Mouse (Mus musculus) intestine, embryonic 14.5 days (tissue): ENCODE results near the gene Zfp472. TPM values are rescaled to one million over a fixed set of nuclear protein-coding genes. Genes with fewer than 3 reads are reported as not detected.
A peak's percentile ranks its signal among the peaks of the same experiment; 100 is the strongest.

Experiments used
- ATAC-seq: fragments of 200-750 bp; cut with Nextera tagmentation; replicated peaks from 2 replicates; pipeline ENCODE4 v1.8.0; 2017; ENCODE audit warnings: low read depth, moderate number of reproducible peaks, moderate TSS enrichment, moderate library complexity; ENCODE audit not compliant: low FRiP score, low TSS enrichment
- DNase-seq: peaks from one replicate; pipeline ENCODE4 v3.0.0-alpha.2; 2018; ENCODE audit warnings: low spot score
- H3K27ac ChIP-seq: fragments of 300-500 bp; sonication (generic); 2 replicates; pipeline ENCODE4 v1.5.1; 2014; ENCODE audit warnings: low read depth, mild to moderate bottlenecking, control low read depth
- H3K27me3 ChIP-seq: fragments of 300-500 bp; sonication (generic); replicated peaks from 2 replicates; pipeline ENCODE4 v1.6.1; 2014; ENCODE audit warnings: low read length, control low read depth; ENCODE audit not compliant: control insufficient read depth, insufficient read depth
- H3K36me3 ChIP-seq: fragments of 300-500 bp; sonication (generic); 2 replicates; pipeline ENCODE4 v1.6.1; 2014; ENCODE audit warnings: low read length, control low read depth; ENCODE audit not compliant: control insufficient read depth, insufficient read depth
- H3K4me1 ChIP-seq: fragments of 300-500 bp; sonication (generic); replicated peaks from 2 replicates; pipeline ENCODE4 v1.6.1; 2014; ENCODE audit warnings: low read length, control low read depth, mixed read lengths; ENCODE audit not compliant: control insufficient read depth, insufficient read depth
- H3K4me2 ChIP-seq: fragments of 300-500 bp; sonication (generic); 2 replicates; pipeline ENCODE4 v1.6.1; 2014; ENCODE audit warnings: low read length
- H3K4me3 ChIP-seq: fragments of 300-500 bp; sonication (generic); 2 replicates; pipeline ENCODE4 v1.5.1; 2014; ENCODE audit warnings: low read depth, low read length, control low read depth, mixed read lengths
- H3K9ac ChIP-seq: fragments of 300-500 bp; sonication (generic); 2 replicates; pipeline ENCODE4 v1.6.1; 2014; ENCODE audit warnings: mild to moderate bottlenecking, low read length
- H3K9me3 ChIP-seq: fragments of 300-500 bp; sonication (generic); 2 replicates; pipeline ENCODE4 v1.6.1; 2016; ENCODE audit warnings: low read length, control low read depth; ENCODE audit not compliant: control insufficient read depth
- WGBS: fragments of 180-500 bp; shearing (Covaris S2); extraction: QIAGEN DNeasy Blood & Tissue Kit; methylation state at CpG from one replicate; pipeline ENCODE4 v1.1.7; 2014; 5-methylcytosine and 5-hydroxymethylcytosine counted together
- polyA plus RNA-seq: library from polyadenylated mRNA; unstranded; fragments of >200 nt; fragmentation: Nextera tagmentation; extraction: Ambion mirVana; gene quantifications from 2 replicates; pipeline ENCODE4 v1.2.1, GENCODE M21; 2014

The Zfp472 gene
- polyA plus RNA-seq, 1 experiment from 2014 or later: 13.1 TPM

DNA sequence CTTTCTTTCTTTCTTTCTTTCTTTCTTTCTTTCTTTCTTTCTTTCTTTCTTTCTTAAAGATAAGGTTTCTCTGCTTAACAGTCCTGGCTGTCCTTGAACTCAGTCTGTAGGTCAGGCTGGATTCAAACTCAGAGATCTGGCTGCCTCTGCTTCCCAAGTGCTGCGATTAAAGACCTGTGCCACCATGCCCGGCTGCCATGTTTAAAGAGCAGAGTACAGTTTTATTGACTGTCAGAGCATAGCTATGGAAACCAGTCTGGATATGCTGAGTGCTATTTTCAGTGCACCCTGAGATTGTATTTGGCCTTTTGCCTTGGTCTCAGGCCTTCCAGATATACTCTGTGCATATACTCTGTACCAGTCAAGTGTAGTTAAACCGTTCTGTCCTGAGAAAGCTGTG lies 22.0 kb upstream of the Zfp472 start:
- Histone ChIP-seq H3K27me3 (no peaks in the 10 kb centered on the region), H3K9me3 (no peaks in the 10 kb centered on the region), H3K4me3 (no peak overlapping the region), H3K4me2 (no peak overlapping the region), H3K9ac (no peak overlapping the region), H3K36me3 (no peaks in the 10 kb centered on the region), H3K4me1 (peaks cover 13% of the 10 kb centered on the region), H3K27ac (no peak overlapping the region)
- ATAC-seq: no peak
- WGBS: 92% methylated on average over 3 of the region's 3 CpGs
- DNase-seq: no peak

DNA sequence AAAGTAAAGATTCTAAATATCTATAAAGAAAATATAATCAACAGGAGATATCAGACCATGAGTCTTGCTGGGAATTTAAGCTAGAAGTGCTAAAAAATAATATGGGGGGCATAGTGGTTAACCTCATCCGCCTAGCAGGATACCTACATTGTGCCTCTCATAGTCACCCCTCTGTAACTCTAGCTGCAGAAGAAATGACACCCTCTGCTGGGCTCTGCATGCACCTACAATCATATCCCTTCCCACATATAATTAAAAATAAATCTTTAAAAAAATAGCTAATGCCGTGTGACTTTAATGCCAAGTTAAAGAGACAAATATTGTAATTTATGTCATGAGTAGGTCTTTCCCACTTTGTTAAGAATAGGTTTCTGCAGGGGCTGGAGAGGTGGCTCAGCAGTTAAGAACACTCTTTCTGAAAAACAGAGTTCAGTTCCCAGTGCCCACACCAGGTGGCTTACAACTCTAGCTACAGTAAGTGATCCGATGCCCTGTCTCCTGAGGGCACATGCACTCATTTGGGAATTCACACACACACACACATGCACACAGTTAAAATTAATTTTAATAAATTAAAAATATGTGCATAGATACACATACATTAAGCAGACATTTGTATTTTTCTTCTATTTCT lies 21.1 kb upstream of the Zfp472 start:
- Histone ChIP-seq H3K27me3 (no peaks in the 10 kb centered on the region), H3K27ac (no peak overlapping the region), H3K4me2 (no peak overlapping the region), H3K9me3 (no peaks in the 10 kb centered on the region), H3K4me1 (peaks cover 13% of the 10 kb centered on the region), H3K36me3 (no peaks in the 10 kb centered on the region), H3K4me3 (no peak overlapping the region), H3K9ac (no peak overlapping the region)
- WGBS: 66% methylated on average over 3 of the region's 3 CpGs
- DNase-seq (no peak), ATAC-seq (no peak)

DNA sequence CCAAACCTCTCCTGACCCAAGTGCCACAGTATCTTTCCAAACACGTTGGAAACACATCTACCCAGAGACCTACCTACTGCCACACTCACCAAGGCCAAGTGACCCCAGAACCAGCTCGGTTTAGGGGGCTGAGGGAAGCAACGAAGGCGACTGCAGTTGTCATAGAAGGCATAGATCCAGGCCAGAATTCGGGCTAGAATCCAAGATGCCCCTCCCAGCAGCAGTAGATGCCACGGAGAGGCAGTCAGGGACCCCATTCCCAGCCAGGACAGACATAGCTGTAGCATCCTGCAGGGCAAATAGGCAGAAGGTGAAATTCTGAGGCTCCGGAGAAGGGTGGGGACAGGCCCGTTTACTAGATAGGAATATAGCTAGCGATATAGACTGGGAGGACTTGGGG lies 18.9 kb upstream of the Zfp472 start:
- WGBS: 50% methylated on average over 9 of the region's 9 CpGs
- H3K9ac ChIP-seq: peak overlapping the region; percentile 72
- peaks cover 13% of the 10 kb centered on the region for H3K4me1 ChIP-seq
- DNase-seq: peak; percentile 51
- H3K9me3 ChIP-seq: no peaks in the 10 kb centered on the region
- peak overlapping the region; percentile 65 for H3K4me3 ChIP-seq
- no peaks in the 10 kb centered on the region for H3K27me3 ChIP-seq
- H3K4me2 ChIP-seq: peak overlapping the region; percentile 94
- H3K36me3 ChIP-seq: no peaks in the 10 kb centered on the region
- H3K27ac ChIP-seq: peak overlapping the region; percentile 77; the same call in 1 of the 2 replicates
- ATAC-seq: 0 out of 2 replicates have a peak, but pooled peaks have one; percentile 13

DNA sequence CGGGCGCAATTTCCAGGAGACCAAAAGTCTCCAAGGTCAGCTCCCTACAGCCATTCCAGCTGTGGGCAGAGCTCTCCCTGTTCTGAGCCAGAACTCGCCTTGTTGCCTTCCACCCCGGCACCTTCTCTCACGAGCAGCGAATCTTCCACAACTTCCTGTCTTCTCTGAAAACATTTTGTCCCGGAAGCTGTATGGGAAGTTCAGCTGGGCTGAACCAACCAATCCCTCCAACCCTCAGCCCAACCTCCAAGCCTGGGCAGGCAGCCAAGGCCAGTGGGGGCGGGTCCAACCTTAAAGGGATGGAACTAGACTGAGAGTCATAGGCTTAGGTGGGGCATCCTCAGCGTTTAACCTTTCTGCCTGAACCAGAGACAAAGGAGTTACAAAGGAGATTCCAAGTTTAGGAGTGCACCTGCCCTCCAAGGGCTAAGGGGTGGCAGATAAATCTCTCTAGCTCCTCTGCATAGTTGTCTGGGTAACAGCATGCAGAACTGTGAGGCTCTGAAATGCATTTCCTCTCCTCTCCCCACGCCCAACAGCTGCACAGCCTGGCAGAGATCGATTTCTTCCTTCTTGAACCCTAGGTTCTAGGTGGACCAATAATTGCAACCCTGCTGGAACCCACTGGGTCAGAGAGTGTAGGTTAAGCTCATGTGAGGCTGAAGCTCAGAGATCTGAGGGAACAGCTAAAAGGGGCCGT lies 18.2 kb upstream of the Zfp472 start, which contains the start of gene Cyp4f13:
Gene Cyp4f13, minus strand, starts transcription at position 188 of the 700 bp plus-strand sequence.
- no peaks in the 10 kb centered on the region for H3K36me3 ChIP-seq
- 13% methylated on average over 12 of the region's 12 CpGs for WGBS
- H3K4me2 ChIP-seq: peak within 1 kb of the TSS; percentile 94
- H3K27me3 ChIP-seq: no peaks in the 10 kb centered on the region
- H3K4me1 ChIP-seq: peaks cover 13% of the 10 kb centered on the region
- H3K27ac ChIP-seq: peak within 1 kb of the TSS; percentile 77
- H3K9ac ChIP-seq: peak within 1 kb of the TSS; percentile 72
- H3K4me3 ChIP-seq: peak within 1 kb of the TSS; percentile 65
- peak; percentile 98 for ATAC-seq
- peak; percentile 99 for DNase-seq
- H3K9me3 ChIP-seq: no peaks in the 10 kb centered on the region

DNA sequence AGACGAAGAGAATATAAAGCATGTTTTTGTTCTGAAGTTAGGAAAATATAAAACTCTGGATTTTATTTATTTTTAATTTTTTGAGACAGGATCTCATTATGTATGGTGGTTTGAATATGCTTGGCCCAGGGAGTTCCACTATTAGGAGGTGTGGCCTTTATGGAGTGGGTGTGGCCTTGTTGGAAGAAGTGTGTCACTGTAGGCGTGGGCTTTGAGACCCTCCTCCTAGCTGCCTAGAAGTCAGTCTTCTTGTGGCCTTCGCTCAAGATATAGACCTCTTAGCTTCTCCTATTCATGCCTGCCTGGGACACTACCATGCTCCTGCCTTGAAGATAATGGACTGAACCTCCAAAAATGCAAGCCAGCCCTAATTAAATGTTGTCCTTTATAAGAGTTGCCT lies 15.5 kb upstream of the Zfp472 start:
- Histone ChIP-seq H3K27ac (no peak overlapping the region), H3K36me3 (no peaks in the 10 kb centered on the region), H3K27me3 (no peaks in the 10 kb centered on the region), H3K4me1 (peaks cover 13% of the 10 kb centered on the region), H3K4me2 (no peak overlapping the region), H3K9ac (no peak overlapping the region), H3K9me3 (no peaks in the 10 kb centered on the region), H3K4me3 (no peak overlapping the region)
- DNase-seq (no peak), ATAC-seq (no peak)
- WGBS: 87% methylated on average over 3 of the region's 3 CpGs

DNA sequence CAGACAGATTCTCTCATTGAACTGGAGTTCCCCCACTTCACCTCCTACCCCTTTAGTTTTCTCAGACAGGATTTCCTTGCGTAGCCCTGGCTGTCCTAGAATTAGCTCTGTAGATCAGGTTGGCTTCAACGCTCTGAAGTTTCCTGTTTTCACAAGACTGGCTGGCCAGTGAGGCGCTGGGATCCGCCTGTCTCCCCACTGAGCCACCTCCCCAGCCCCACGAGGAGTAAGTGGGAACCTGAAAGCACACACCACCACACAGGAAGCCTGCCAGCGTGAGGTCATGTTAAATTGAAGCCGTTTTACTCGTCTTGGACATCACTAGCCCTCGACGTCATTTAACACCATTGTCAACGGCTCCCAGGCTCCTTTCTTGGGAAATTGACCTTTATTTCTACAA lies 14.6 kb upstream of the Zfp472 start:
- no peak overlapping the region for H3K27ac ChIP-seq
- ATAC-seq (no peak), DNase-seq (no peak)
- WGBS: 76% methylated on average over 11 of the region's 11 CpGs
- no peaks in the 10 kb centered on the region for H3K27me3 ChIP-seq
- H3K4me3 ChIP-seq: no peak overlapping the region
- peaks cover 13% of the 10 kb centered on the region for H3K4me1 ChIP-seq
- no peaks in the 10 kb centered on the region for H3K36me3 ChIP-seq
- H3K9ac ChIP-seq: no peak overlapping the region
- H3K4me2 ChIP-seq: no peak overlapping the region
- H3K9me3 ChIP-seq: no peaks in the 10 kb centered on the region

DNA sequence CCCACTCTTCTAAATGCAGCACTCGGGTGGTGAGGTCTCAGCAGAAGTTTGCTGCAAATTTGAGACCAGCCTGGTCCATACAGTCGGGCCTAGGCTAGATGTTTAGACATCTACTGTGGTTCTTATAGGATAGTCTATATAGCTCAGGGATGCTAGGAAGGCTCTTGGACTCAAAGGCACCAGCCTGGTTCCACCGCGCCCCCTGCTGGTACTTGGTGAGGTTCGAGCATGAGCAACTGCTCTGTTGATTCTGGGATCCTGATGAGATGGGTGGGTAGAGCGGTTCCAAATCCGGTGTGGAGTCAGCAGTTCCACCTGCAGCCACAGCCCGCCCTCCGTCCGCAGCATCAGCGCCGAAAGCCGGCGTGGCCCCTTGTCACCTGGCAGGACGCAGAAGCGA lies 14.2 kb upstream of the Zfp472 start:
- 30% methylated on average over 16 of the region's 16 CpGs for WGBS
- no peaks in the 10 kb centered on the region for H3K9me3 ChIP-seq
- ATAC-seq (no peak), DNase-seq (peak; percentile 86)
- H3K4me3 ChIP-seq: no peak overlapping the region
- no peaks in the 10 kb centered on the region for H3K36me3 ChIP-seq
- peaks cover 9% of the 10 kb centered on the region for H3K4me1 ChIP-seq
- H3K9ac ChIP-seq: no peak overlapping the region
- no peak overlapping the region for H3K4me2 ChIP-seq
- H3K27me3 ChIP-seq: no peaks in the 10 kb centered on the region
- no peak overlapping the region for H3K27ac ChIP-seq

DNA sequence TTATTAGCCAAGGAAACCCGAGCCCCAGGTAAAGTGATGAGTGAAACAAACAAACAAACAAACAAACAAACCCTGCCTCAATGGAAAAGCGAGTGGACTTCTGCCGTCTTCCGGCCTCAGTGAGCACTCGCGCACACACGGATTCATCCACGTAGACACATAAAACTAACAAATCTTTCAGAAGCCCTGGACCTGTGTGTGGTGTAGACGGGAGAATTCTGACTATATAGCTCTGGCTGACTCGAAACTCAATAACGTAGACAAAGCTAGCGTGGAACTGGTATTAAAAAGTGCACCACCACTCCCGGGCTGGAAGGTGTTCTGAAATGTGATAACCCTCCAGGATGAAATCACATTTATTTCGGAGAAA lies 376 bp upstream of the Zfp472 start:
- Histone ChIP-seq H3K36me3 (no peaks in the 10 kb centered on the region), H3K27ac (peak overlapping the region; percentile 88), H3K9me3 (no peaks in the 10 kb centered on the region), H3K4me2 (peak overlapping the region; percentile 94), H3K9ac (peak overlapping the region; percentile 68), H3K27me3 (no peaks in the 10 kb centered on the region), H3K4me1 (peaks cover 10% of the 10 kb centered on the region), H3K4me3 (peak overlapping the region; percentile 77)
- WGBS: under 1% methylated on average over 14 of the region's 14 CpGs
- peak; percentile 44; the same call in 1 of the 2 replicates for ATAC-seq
- no peak for DNase-seq

DNA sequence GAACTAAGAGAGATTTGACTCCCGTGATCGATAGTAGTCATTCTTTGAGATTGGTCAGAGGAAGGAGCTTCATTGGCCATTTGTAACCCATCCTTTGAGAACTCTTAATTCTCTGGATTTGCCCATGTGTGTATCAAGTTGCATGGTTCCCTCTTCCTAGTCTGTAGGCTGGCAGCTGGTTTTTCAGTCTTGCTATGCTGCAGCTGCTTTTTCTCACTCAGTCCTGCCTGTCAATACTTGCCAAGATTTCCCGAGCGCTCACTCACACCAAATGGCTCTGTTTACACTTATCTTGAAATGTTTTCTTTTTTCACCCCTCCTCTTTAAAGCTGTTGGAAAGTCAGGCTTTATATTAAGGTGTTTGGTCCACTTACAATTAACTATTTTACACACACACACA lies 15.7 kb downstream of the Zfp472 start:
- WGBS: 71% methylated on average over 4 of the region's 4 CpGs
- peaks cover 38% of the 10 kb centered on the region for H3K36me3 ChIP-seq
- no peak overlapping the region for H3K4me2 ChIP-seq
- no peak overlapping the region for H3K9ac ChIP-seq
- ATAC-seq (no peak), DNase-seq (no peak)
- no peak overlapping the region for H3K4me3 ChIP-seq
- no peaks in the 10 kb centered on the region for H3K9me3 ChIP-seq
- H3K4me1 ChIP-seq: no peaks in the 10 kb centered on the region
- no peak overlapping the region for H3K27ac ChIP-seq
- no peaks in the 10 kb centered on the region for H3K27me3 ChIP-seq
